Mouse (Mus musculus): Measurements from ENCODE around the gene Epas1. TPM values are rescaled to one million over a fixed set of nuclear protein-coding genes. Genes with fewer than 3 reads are reported as not detected.

The Epas1 gene
- total RNA-seq, 2 experiments from 2014 or later, result 239 to 306 TPM

- no peak for DNase-seq
- intact Hi-C loops (cut with DNase I), result no loop called here
Measured at GRCm38 (mm10) chr17:86876940-86877339, 123.4 kb downstream of the Epas1 start.

- DNase-seq, result no peak
- intact Hi-C loops (cut with DNase I), result no loop called here
Measured at GRCm38 (mm10) chr17:86877747-86878146, 124.2 kb downstream of the Epas1 start.

DNA sequence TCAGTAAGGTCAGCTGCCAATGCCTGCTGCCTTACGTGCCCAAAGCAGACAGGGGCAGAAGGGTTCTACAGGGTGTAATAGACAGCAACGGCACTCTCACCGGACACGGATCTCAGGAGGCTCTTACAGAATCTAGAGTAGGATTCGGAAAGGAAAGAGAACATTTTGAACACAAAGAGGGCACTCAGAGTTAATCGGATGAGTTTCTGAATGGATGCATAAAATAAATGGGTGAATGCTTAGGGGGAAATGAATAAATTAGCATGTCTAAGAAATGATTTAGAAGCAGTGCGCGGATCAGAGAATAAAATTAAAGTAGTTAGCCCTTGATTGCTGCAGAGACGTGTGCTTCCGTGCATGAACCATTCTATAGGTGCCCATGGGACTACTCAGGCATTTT is 126.6 kb downstream of the Epas1 start:
- DNase-seq, result no peak
- intact Hi-C loops (cut with DNase I), result no loop called here

DNA sequence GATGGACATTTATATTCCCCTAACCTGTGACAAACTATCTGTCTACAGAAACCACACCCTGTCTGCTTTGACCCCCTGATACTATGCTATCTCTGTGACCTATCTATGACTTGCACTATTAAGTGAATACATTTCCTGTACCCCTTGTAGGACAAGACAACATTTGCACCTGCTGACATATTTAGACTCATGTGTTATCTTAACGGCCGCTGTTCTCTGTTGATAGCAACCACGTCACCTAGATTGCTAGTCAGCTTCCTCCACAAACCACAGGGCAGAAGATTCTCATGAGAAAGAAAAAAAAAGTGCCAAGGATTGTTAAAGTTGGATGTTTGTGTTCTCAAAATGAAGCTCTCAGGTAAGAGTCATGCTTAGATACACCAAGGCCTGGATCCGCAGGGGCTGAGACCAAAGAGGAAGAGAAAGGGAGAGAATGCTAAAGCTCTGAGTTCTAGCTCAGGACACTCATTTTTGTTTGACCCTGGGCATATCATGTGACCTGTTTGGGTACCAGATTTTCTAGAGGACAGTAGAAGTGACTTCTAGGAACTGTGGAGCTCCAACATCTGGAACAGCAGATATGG is 127.1 kb downstream of the Epas1 start:
- intact Hi-C loops (cut with DNase I), result no loop called here

More for the DNA sequence above, 127.1 kb downstream of the Epas1 start:
- DNase-seq, result no peak

Other genes with a start within 250 kb of the Epas1 start
- under 1 TPM in 1 of 2 experiments, not detected in 1; 0.16 TPM for gene Gm10309, start 248.5 kb upstream of the Epas1 start, total RNA-seq (2021)
- gene Tmem247, start 163.6 kb downstream of the Epas1 start, total RNA-seq (2021), result not detected
- gene Atp6v1e2, start 194.2 kb downstream of the Epas1 start, total RNA-seq (2021), result not detected
- gene Rhoq, start 209.4 kb downstream of the Epas1 start, total RNA-seq (2021), result 100 to 1,000 TPM; 144 to 146 TPM